Mouse (Mus musculus) testis, adult 2 months (tissue): ENCODE data around the gene Prkd2.

Experiments
- CTCF ChIP-seq: fragments of 200-500 bp; IDR thresholded peaks from 2 replicates; pipeline ENCODE4 v1.5.1; 2012; ENCODE audit warnings: low read depth, mild to moderate bottlenecking, inconsistent platforms, low read length, moderate library complexity; ENCODE audit not compliant: control insufficient read depth, insufficient read depth, insufficient replicate concordance
- POLR2A ChIP-seq: fragments of 200-500 bp; IDR thresholded peaks from 2 replicates; pipeline ENCODE4 v1.6.1; 2012; ENCODE audit warnings: low read depth, mild to moderate bottlenecking, inconsistent platforms, low read length, moderate library complexity; ENCODE audit not compliant: control insufficient read depth

GRCm38 (mm10) chr7:16847507-16847906 lies 4.8 kb downstream of the Prkd2 start:
- TF ChIP-seq CTCF (no peak), POLR2A (no peak)
